Mouse (Mus musculus): Measurements from ENCODE around the gene Eif3l.

Eif3l gene

DNA sequence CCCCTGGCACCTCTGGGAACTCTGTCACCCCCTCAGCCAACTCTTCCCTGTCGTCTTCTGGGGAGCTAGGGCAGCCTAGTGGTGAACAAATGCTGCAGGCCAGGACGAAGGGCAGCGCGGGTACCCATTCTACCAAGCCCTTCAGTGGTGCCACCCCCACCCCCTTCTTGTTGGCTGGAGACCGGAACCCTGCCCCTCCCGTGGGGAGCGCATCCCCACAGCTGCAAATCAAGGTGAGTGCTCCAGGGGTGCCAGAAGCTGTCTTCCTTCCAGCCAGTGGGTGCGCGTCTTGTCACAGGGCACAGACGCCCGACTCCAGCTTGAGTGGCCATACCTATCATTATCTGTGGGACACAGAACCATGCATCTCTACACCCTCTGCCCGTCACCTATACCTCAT lies 52.1 kb downstream of the Eif3l start:
- no peak for DNase-seq

GRCm38 (mm10) chr15:79128208-79128607 lies 53.2 kb downstream of the Eif3l start:
- DNase-seq: no peak

DNA sequence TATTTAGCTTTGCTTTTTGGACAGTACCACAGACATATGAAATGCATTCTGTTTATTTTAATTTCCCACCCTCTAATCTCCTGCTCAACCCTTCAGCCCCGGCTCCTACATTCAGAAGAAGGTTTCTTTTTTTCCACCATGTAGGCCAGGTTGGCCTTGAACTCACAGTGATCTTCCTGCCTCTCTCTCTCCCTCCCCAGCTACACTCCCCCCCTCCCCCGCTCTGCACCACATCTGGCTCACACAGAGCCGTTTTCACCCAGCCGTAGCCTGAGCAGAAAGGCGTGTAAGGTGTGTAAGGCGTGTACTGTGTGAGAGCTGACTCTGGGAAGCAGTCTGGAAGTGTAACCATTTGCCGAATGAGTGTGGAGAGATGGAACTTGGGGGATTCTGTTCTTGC lies 54.3 kb downstream of the Eif3l start:
- DNase-seq: no peak

- no peak for DNase-seq
Measured at GRCm38 (mm10) chr15:79130782-79131181, 55.8 kb downstream of the Eif3l start.

DNA sequence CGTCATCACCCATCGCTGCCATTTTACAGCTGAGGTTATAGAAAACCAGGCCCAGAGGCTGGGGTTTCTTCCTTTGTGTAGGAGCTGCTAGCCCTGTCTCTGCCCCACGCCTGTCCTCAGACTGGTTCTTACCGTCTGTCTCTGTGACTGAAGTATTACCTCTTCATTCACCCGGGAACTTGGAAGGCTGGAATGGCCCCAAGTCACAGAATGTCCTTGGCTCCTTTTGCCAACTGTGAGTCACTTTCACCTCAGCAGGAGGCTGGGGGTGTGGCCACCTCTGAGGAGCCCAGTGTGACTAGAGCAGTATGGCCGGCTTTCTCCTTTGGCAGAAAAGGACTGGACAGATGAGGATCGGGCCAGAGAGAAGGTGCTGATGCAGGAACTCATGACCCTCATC lies 56.5 kb downstream of the Eif3l start:
- no peak for DNase-seq

GRCm38 (mm10) chr15:79133191-79133661 lies 58.2 kb downstream of the Eif3l start:
- no peak for DNase-seq

GRCm38 (mm10) chr15:79134496-79135270 lies 59.7 kb downstream of the Eif3l start:
- no peak for DNase-seq

GRCm38 (mm10) chr15:79135332-79135731 lies 60.4 kb downstream of the Eif3l start:
- no peak for DNase-seq

- DNase-seq: no peak
Measured at GRCm38 (mm10) chr15:79135783-79136575, 61.0 kb downstream of the Eif3l start.

DNA sequence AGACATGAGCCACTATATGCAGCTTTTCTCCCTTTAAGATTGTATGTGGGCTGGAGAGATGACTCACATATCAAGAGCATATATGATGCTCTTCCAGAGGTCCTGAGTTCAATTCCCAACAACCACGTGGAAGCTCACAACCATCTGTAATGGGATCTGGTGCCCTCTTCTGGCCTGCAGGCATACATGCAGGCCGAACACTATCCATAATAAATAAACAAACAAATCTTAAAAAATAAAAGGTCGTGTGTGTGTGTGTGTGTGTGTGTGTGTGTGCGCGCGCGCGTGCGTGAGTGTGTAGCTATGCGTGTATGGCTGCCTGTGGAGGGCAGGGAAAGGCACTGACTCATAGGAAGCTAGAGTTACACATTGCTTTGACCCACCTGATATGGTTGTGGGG lies 64.7 kb downstream of the Eif3l start:
- no peak for DNase-seq

DNA sequence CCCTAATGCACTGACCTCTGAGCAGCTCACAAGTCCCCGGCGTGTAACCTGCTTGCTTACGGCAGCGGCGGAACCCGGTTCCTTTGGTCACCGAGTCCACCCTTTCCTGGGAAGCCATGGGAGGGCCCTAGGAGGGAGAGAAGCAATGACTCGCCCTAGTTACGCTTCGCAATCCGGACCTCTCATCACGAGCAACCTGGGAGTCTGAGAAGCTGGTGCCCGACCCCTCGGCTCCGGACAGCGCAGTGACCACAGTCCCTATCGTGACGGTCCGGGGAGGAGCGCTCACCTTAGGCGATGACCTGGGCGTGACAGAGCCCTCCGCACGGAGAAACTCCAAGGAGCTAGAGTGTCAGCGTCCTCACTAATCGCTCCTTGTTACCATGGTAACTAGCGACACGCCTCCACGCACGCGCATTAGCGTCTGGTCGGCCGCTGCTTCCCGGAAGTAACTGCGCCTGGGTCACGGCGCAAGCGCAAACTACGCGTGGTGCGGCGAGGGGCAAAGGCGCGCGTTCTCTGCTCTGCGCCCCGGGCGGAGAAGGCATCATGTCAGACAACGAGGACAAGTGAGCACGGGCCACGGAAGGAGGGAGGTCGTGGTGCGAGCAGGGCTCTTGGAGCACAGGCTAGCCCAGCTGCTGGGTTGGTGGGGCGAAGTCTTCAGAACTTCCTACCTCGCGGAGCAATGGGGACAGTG lies 66.0 kb downstream of the Eif3l start, which contains the start of the genes Polr2f and 1700088E04Rik:
Polr2f (plus strand) TSS at position 144 of the 700 bp plus-strand sequence.
1700088E04Rik (minus strand) TSS at position 388 of the 700 bp plus-strand sequence.
- DNase-seq: peak; percentile 96

- DNase-seq: no peak
Measured at GRCm38 (mm10) chr15:79141566-79141917, 66.6 kb downstream of the Eif3l start.

DNA sequence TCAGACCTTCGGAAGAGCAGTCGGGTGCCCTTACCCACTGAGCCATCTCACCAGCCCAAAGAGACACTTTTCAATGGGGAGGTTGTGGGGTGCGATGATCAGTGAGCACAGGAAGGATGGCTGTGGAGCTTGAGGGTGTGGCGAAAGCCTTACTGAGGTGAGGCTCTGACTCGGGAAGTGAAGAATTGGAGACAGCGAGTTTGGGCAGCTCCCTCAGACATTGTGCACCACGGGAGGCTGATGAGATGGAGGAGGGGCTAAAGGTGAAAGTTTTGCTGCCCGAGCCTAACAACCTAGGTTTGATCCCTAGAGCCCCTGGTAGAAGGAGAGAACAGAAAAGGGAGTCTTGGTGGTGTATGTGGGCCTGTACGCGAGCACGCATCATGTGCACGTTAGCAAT lies 68.3 kb downstream of the Eif3l start:
- no peak for DNase-seq
